Mouse (Mus musculus) forebrain, postnatal 0 days (tissue): ENCODE data around the gene Sumo3. TPM values are rescaled to one million over a fixed set of nuclear protein-coding genes. Genes with fewer than 3 reads are reported as not detected.
A peak's percentile ranks its signal among the peaks of the same experiment; 100 is the strongest.

Source experiments
- ATAC-seq: fragments of 200-750 bp; cut with Nextera tagmentation; 2 replicates; pipeline ENCODE4 v1.8.0; 2017; ENCODE audit warnings: mild to moderate bottlenecking, moderate library complexity
- DNase-seq: peaks from one replicate; pipeline ENCODE4 v3.0.0-alpha.2; 2015
- H3K27ac ChIP-seq: fragments of 300-500 bp; sonication (generic); 2 replicates; pipeline ENCODE4 v1.5.1; 2014; ENCODE audit warnings: low read depth, mild to moderate bottlenecking, antibody characterized with exemption, low read length, moderate library complexity, mixed read lengths
- H3K27me3 ChIP-seq: fragments of 300-500 bp; sonication (generic); 2 replicates; pipeline ENCODE4 v1.6.1; 2014; ENCODE audit warnings: mild to moderate bottlenecking, low read length, mixed read lengths; ENCODE audit not compliant: insufficient read depth
- H3K36me3 ChIP-seq: fragments of 300-500 bp; sonication (generic); 2 replicates; pipeline ENCODE4 v1.6.1; 2014; ENCODE audit warnings: mild to moderate bottlenecking, moderate library complexity; ENCODE audit not compliant: insufficient read depth
- H3K4me1 ChIP-seq: fragments of 300-500 bp; sonication (generic); 2 replicates; pipeline ENCODE4 v1.6.1; 2014; ENCODE audit warnings: antibody characterized with exemption; ENCODE audit not compliant: insufficient read depth
- H3K4me2 ChIP-seq: fragments of 300-500 bp; sonication (generic); 2 replicates; pipeline ENCODE4 v1.6.1; 2014; ENCODE audit warnings: low read depth, mild to moderate bottlenecking, moderate library complexity
- H3K4me3 ChIP-seq: fragments of 300-500 bp; sonication (generic); 2 replicates; pipeline ENCODE4 v1.5.1; 2014; ENCODE audit warnings: low read depth, low read length, mixed read lengths
- H3K9ac ChIP-seq: fragments of 300-500 bp; sonication (generic); 2 replicates; pipeline ENCODE4 v1.6.1; 2014; ENCODE audit warnings: mild to moderate bottlenecking
- H3K9me3 ChIP-seq: fragments of 300-500 bp; sonication (generic); 2 replicates; pipeline ENCODE4 v1.6.1; 2016; ENCODE audit warnings: low read length
- CTCF ChIP-seq: sonication (generic); IDR thresholded peaks from 2 replicates; pipeline ENCODE4 v1.5.1; 2016; ENCODE audit warnings: antibody characterized with exemption, control low read depth, low read depth
- WGBS: fragments of 180-500 bp; shearing (Covaris S2); extraction: QIAGEN DNeasy Blood & Tissue Kit; methylation state at CpG from one replicate; pipeline ENCODE4 v1.1.7; 2014; 5-methylcytosine and 5-hydroxymethylcytosine counted together
- polyA plus RNA-seq: library from polyadenylated mRNA; unstranded; fragments of >200 nt; fragmentation: Nextera tagmentation; extraction: Ambion mirVana; gene quantifications from 2 replicates; pipeline ENCODE4 v1.2.1, GENCODE M21; 2015
- total RNA-seq: library from RNA; depleted of rRNA; stranded (reverse); fragments of >200 nt; gene quantifications from 2 replicates; pipeline ENCODE4 v1.2.3, GENCODE M21; 2014

The Sumo3 gene
- total and polyA plus RNA-seq, 2 experiments from 2014 or later: 270 to 381 TPM

- ATAC-seq (no peak), DNase-seq (no peak)
- H3K36me3 ChIP-seq: peaks cover 25% of the 10 kb centered on the region
- H3K9ac ChIP-seq: no peak overlapping the region
- H3K4me1 ChIP-seq: no peaks in the 10 kb centered on the region
- no peak for TF ChIP-seq CTCF
- no peak overlapping the region for H3K4me2 ChIP-seq
- H3K27ac ChIP-seq: no peak overlapping the region
- no peaks in the 10 kb centered on the region for H3K9me3 ChIP-seq
- 82% methylated on average over 6 of the region's 6 CpGs for WGBS
- H3K27me3 ChIP-seq: no peaks in the 10 kb centered on the region
- H3K4me3 ChIP-seq: no peak overlapping the region
Observed at GRCm38 (mm10) chr10:77634016-77634415, 28.1 kb downstream of the Sumo3 start.

- no peak for TF ChIP-seq CTCF
- no peak overlapping the region for H3K9ac ChIP-seq
- H3K27me3 ChIP-seq: no peaks in the 10 kb centered on the region
- H3K9me3 ChIP-seq: no peaks in the 10 kb centered on the region
- no peak for ATAC-seq
- no peak overlapping the region for H3K4me3 ChIP-seq
- DNase-seq: no peak
- H3K4me1 ChIP-seq: no peaks in the 10 kb centered on the region
- H3K4me2 ChIP-seq: no peak overlapping the region
- H3K27ac ChIP-seq: no peak overlapping the region
- WGBS: 51% methylated on average over 13 of the region's 13 CpGs
- H3K36me3 ChIP-seq: peaks cover 28% of the 10 kb centered on the region
Observed at GRCm38 (mm10) chr10:77634452-77635231, 28.7 kb downstream of the Sumo3 start.

GRCm38 (mm10) chr10:77636234-77636922, 30.5 kb downstream of the Sumo3 start:
- Histone ChIP-seq H3K9me3 (no peaks in the 10 kb centered on the region), H3K9ac (no peak overlapping the region), H3K4me2 (no peak overlapping the region), H3K4me1 (no peaks in the 10 kb centered on the region), H3K27me3 (no peaks in the 10 kb centered on the region), H3K36me3 (peaks cover 39% of the 10 kb centered on the region), H3K27ac (no peak overlapping the region), H3K4me3 (no peak overlapping the region)
- 92% methylated on average over 7 of the region's 7 CpGs for WGBS
- DNase-seq (no peak), ATAC-seq (no peak)
- TF ChIP-seq CTCF: no peak

- H3K27ac ChIP-seq: no peak overlapping the region
- no peaks in the 10 kb centered on the region for H3K27me3 ChIP-seq
- TF ChIP-seq CTCF: no peak
- WGBS: 67% methylated on average over 6 of the region's 6 CpGs
- H3K9me3 ChIP-seq: no peaks in the 10 kb centered on the region
- no peak for ATAC-seq
- peaks cover 48% of the 10 kb centered on the region for H3K36me3 ChIP-seq
- no peak overlapping the region for H3K4me2 ChIP-seq
- no peaks in the 10 kb centered on the region for H3K4me1 ChIP-seq
- no peak for DNase-seq
- no peak overlapping the region for H3K4me3 ChIP-seq
- no peak overlapping the region for H3K9ac ChIP-seq
Observed at GRCm38 (mm10) chr10:77638956-77639355, 33.1 kb downstream of the Sumo3 start.

- H3K36me3 ChIP-seq: peaks cover 72% of the 10 kb centered on the region
- TF ChIP-seq CTCF: no peak
- no peaks in the 10 kb centered on the region for H3K4me1 ChIP-seq
- H3K27me3 ChIP-seq: no peaks in the 10 kb centered on the region
- no peak overlapping the region for H3K27ac ChIP-seq
- ATAC-seq (no peak), DNase-seq (no peak)
- no peak overlapping the region for H3K4me2 ChIP-seq
- 77% methylated on average over 7 of the region's 7 CpGs for WGBS
- no peak overlapping the region for H3K9ac ChIP-seq
- no peak overlapping the region for H3K4me3 ChIP-seq
- H3K9me3 ChIP-seq: no peaks in the 10 kb centered on the region
Observed at GRCm38 (mm10) chr10:77643160-77643559, 37.3 kb downstream of the Sumo3 start.

GRCm38 (mm10) chr10:77645571-77645970, 39.7 kb downstream of the Sumo3 start:
- no peaks in the 10 kb centered on the region for H3K4me1 ChIP-seq
- H3K27ac ChIP-seq: no peak overlapping the region
- WGBS: 94% methylated on average over 5 of the region's 5 CpGs
- no peak overlapping the region for H3K4me2 ChIP-seq
- no peak overlapping the region for H3K9ac ChIP-seq
- no peaks in the 10 kb centered on the region for H3K9me3 ChIP-seq
- H3K4me3 ChIP-seq: no peak overlapping the region
- ATAC-seq (no peak), DNase-seq (no peak)
- H3K36me3 ChIP-seq: peaks cover 60% of the 10 kb centered on the region
- H3K27me3 ChIP-seq: no peaks in the 10 kb centered on the region
- no peak for TF ChIP-seq CTCF

- no peaks in the 10 kb centered on the region for H3K27me3 ChIP-seq
- no peaks in the 10 kb centered on the region for H3K4me1 ChIP-seq
- H3K36me3 ChIP-seq: peaks cover 45% of the 10 kb centered on the region
- H3K9ac ChIP-seq: no peak overlapping the region
- ATAC-seq (peak; percentile 23), DNase-seq (no peak)
- H3K4me3 ChIP-seq: no peak overlapping the region
- no peak for TF ChIP-seq CTCF
- no peaks in the 10 kb centered on the region for H3K9me3 ChIP-seq
- WGBS: 57% methylated on average over 1 of the region's 1 CpGs
- H3K27ac ChIP-seq: no peak overlapping the region
- no peak overlapping the region for H3K4me2 ChIP-seq
Observed at GRCm38 (mm10) chr10:77647461-77647860, 41.6 kb downstream of the Sumo3 start.
